Mouse (Mus musculus) heart, postnatal 0 days (tissue): ENCODE measurements at regions not wholly inside any gene's neighbourhood (a gene's known extent, or its start where the extent isn't known, plus 50 kb on each side); places are given as distances from the start of the nearest gene placed in this dataset.

ENCODE experiments used
- CTCF ChIP-seq: IDR thresholded peaks from 2 replicates; pipeline ENCODE4 v1.5.1; 2016; ENCODE audit warnings: antibody characterized with exemption, control low read depth, low read depth
- EP300 ChIP-seq: IDR thresholded peaks from 2 replicates; pipeline ENCODE4 v1.6.1; 2016; ENCODE audit warnings: antibody characterized with exemption, low read depth

GRCm38 (mm10) chr8:87373535-87373934, 98.9 kb downstream of the Cbln1 start:
- TF ChIP-seq CTCF (no peak), EP300 (no peak)
